Mouse (Mus musculus) spleen, adult 2 months (tissue): ENCODE measurements around the gene Olfml2a.

Source experiments
- CTCF ChIP-seq: fragments of 200-500 bp; IDR thresholded peaks from 2 replicates; pipeline ENCODE4 v1.5.1; 2011; ENCODE audit warnings: mild to moderate bottlenecking, inconsistent platforms; ENCODE audit not compliant: insufficient read depth, insufficient read length, insufficient replicate concordance; ENCODE audit errors: extremely low read depth
- POLR2A ChIP-seq: fragments of 200-500 bp; IDR thresholded peaks from 2 replicates; pipeline ENCODE4 v1.6.1; 2011; ENCODE audit warnings: low read depth, low read length, inconsistent platforms

GRCm38 (mm10) chr2:39000587-39000919, 68.8 kb downstream of the Olfml2a start:
- TF ChIP-seq POLR2A (no peak), CTCF (no peak)
